In genomic region chr12:70368820-70369219, GRCm38 (mm10) we compare ENCODE assay signal across 13 mouse cellular contexts. TPM values are rescaled to one million over a fixed set of nuclear protein-coding genes. Genes with fewer than 3 reads are reported as not detected.
DNase-seq lines count a peak whose midpoint lies in the region; ATAC-seq lines count a peak whose summit lies in the region.
"Had no signal": no experiment of that assay in that cellular context is flagged by ENCODE, and none has a peak within 500 bp of the region (broad histone marks: within the 10 kb centered on the region; RNA-seq: fewer than 3 reads in every experiment).

No protein-coding gene starts in this region.

- H3K4me3 ChIP-seq in hindbrain, embryonic 15.5 days: no peak overlapping the region
- H3K4me3 ChIP-seq in midbrain, embryonic 14.5 days (replicated peaks; ENCODE audit: low read depth, low read length): no peak overlapping the region

- H3K9me3 ChIP-seq in hindbrain, embryonic 15.5 days: no peaks in the 10 kb centered on the region
- H3K9me3 ChIP-seq in midbrain, embryonic 14.5 days (ENCODE audit: control insufficient read depth, low read length): no peaks in the 10 kb centered on the region

- H3K36me3 ChIP-seq in hindbrain, embryonic 15.5 days: no peaks in the 10 kb centered on the region
- no peaks in the 10 kb centered on the region for H3K36me3 ChIP-seq in midbrain, embryonic 14.5 days (ENCODE audit: control insufficient read depth, insufficient read depth, low read length)

- H3K27me3 ChIP-seq in hindbrain, embryonic 15.5 days: no peaks in the 10 kb centered on the region
- no peaks in the 10 kb centered on the region for H3K27me3 ChIP-seq in midbrain, embryonic 14.5 days (ENCODE audit: control insufficient read depth, insufficient read depth, low read length)

- 59% methylated on average over 9 of the region's 9 CpGs for WGBS in hindbrain, embryonic 15.5 days
- WGBS in midbrain, embryonic 14.5 days: 64% methylated on average over 9 of the region's 9 CpGs

- no peak for ATAC-seq in hindbrain, embryonic 15.5 days (ENCODE audit: low FRiP score, low read depth)
- ATAC-seq in midbrain, embryonic 14.5 days (ENCODE audit: low FRiP score, low TSS enrichment): no peak

- H3K4me1 ChIP-seq in hindbrain, embryonic 15.5 days (replicated peaks): peaks cover 21% of the 10 kb centered on the region
- peaks cover 14% of the 10 kb centered on the region for H3K4me1 ChIP-seq in midbrain, embryonic 14.5 days (ENCODE audit: control insufficient read depth, insufficient read depth, low read length)

- no peak overlapping the region for H3K9ac ChIP-seq in hindbrain, embryonic 15.5 days
- H3K9ac ChIP-seq in midbrain, embryonic 14.5 days (replicated peaks; ENCODE audit: low read length): no peak overlapping the region

- H3K4me2 ChIP-seq in hindbrain, embryonic 15.5 days: no peak overlapping the region
- 0 out of 2 replicates have a peak overlapping the region, but pooled peaks have one; percentile 12 for H3K4me2 ChIP-seq in midbrain, embryonic 14.5 days (ENCODE audit: low read length)
- H3K4me2 ChIP-seq: liver, embryonic 11.5 days had no signal

- peak; percentile 70 for DNase-seq in heart, adult 11 months
- no peak for DNase-seq in heart, adult 18-20 months
- peak; percentile 37 for DNase-seq in midbrain, embryonic 14.5 days
- DNase-seq in right cerebral cortex, postnatal 4 days: peak; percentile 33
- no peak for DNase-seq in kidney, postnatal 4 days
- no peak for DNase-seq in lung, postnatal 10 days
- DNase-seq in heart, adult 9 months (ENCODE audit: low spot score in 2 of 2): no peak
- DNase-seq: cerebellum, adult 11-12 months; layer of hippocampus, adult 9-11 months; lung, postnatal 36 days; spleen, adult 18-20 months had no signal

- H3K27ac ChIP-seq in hindbrain, embryonic 15.5 days (replicated peaks): peak overlapping the region; percentile 43
- peak overlapping the region; percentile 65 for H3K27ac ChIP-seq in midbrain, embryonic 14.5 days (replicated peaks; ENCODE audit: low read depth, low read length)

RNA-seq across cellular contexts. Expression of gene Trim9, which starts 21.4 kb away (rescaled TPM):
- total RNA-seq in heart, adult 18-20 months (2021): not detected
- 84.5 and 93.3 TPM in 2 replicates for polyA plus RNA-seq in hindbrain, embryonic 15.5 days (2015; fragmentation: Nextera tagmentation; extraction: Ambion mirVana)
- polyA plus RNA-seq in midbrain, embryonic 14.5 days (2014; fragmentation: Nextera tagmentation; extraction: Ambion mirVana): 65.2 and 77.0 TPM in 2 replicates

Comparison
In these comparisons a context has a peak if more than half of its experiments do, and no peak if none do; other contexts are left out.
1. DNase-seq: peak in heart, adult 11 months (single experiment), midbrain, embryonic 14.5 days (single experiment) and right cerebral cortex, postnatal 4 days (single experiment); none in heart, adult 18-20 months (0 of 2), kidney, postnatal 4 days (0 of 2), lung, postnatal 10 days (single experiment) and heart, adult 9 months (0 of 2).